Mouse (Mus musculus) CD4-positive helper T cell, adult 2 months (primary cell): ENCODE results near the gene Spns2.
"Not testable (repeated sequence)": the region's sequence is repeated elsewhere in the genome, so short reads cannot be mapped to it uniquely, and the experiment has no call there.

Experiments
- DNase-seq: peaks from one replicate; pipeline ENCODE4 v3.0.0-alpha.2; 2012; ENCODE audit warnings: low read depth, missing footprints, low spot score

The Spns2 gene

GRCm38 (mm10) chr11:72474926-72475325, 14.8 kb downstream of the Spns2 start:
- DNase-seq, result no peak

GRCm38 (mm10) chr11:72473540-72473939, 16.2 kb downstream of the Spns2 start:
- DNase-seq, result no peak

GRCm38 (mm10) chr11:72471381-72471780, 18.3 kb downstream of the Spns2 start:
- DNase-seq, result no peak

- DNase-seq, result no peak
Observed at GRCm38 (mm10) chr11:72470004-72470403, 19.7 kb downstream of the Spns2 start.

GRCm38 (mm10) chr11:72469217-72469616, 20.5 kb downstream of the Spns2 start:
- no peak for DNase-seq

GRCm38 (mm10) chr11:72468525-72468924, 21.2 kb downstream of the Spns2 start:
- no peak for DNase-seq

- DNase-seq, result no peak
Observed at GRCm38 (mm10) chr11:72466694-72467507, 22.8 kb downstream of the Spns2 start.

- no peak for DNase-seq
Observed at GRCm38 (mm10) chr11:72465978-72466693, 23.6 kb downstream of the Spns2 start.

- no peak for DNase-seq
Observed at GRCm38 (mm10) chr11:72464821-72465220, 24.9 kb downstream of the Spns2 start.

- DNase-seq, result no peak
Observed at GRCm38 (mm10) chr11:72461500-72461981, 28.2 kb downstream of the Spns2 start.

GRCm38 (mm10) chr11:72458502-72458901, 31.2 kb downstream of the Spns2 start:
- no peak for DNase-seq

- no peak for DNase-seq
Observed at GRCm38 (mm10) chr11:72457995-72458496, 31.7 kb downstream of the Spns2 start.

GRCm38 (mm10) chr11:72455694-72456093, 34.0 kb downstream of the Spns2 start:
- no peak for DNase-seq

- DNase-seq, result no peak
Observed at GRCm38 (mm10) chr11:72453105-72453953, 36.4 kb downstream of the Spns2 start.

GRCm38 (mm10) chr11:72452140-72452665, 37.5 kb downstream of the Spns2 start:
- DNase-seq, result no peak

GRCm38 (mm10) chr11:72447475-72447874, 42.2 kb downstream of the Spns2 start:
- DNase-seq, result no peak

- DNase-seq, result peak; percentile 62
Observed at GRCm38 (mm10) chr11:72446311-72447105, 43.2 kb downstream of the Spns2 start.

- peak; percentile 96 for DNase-seq
Observed at GRCm38 (mm10) chr11:72440965-72441664, 48.6 kb downstream of the Spns2 start, which contains the start of gene Mybbp1a. Mybbp1a (plus strand) TSS chr11:72441355.

GRCm38 (mm10) chr11:72440597-72440964, 49.1 kb downstream of the Spns2 start:
- DNase-seq, result not testable (repeated sequence)

GRCm38 (mm10) chr11:72438411-72438810, 51.3 kb downstream of the Spns2 start:
- no peak for DNase-seq
